Mouse (Mus musculus) left cerebral cortex, postnatal 4 days (tissue): Measurements from ENCODE around the gene Srsf11. TPM values are rescaled to one million over a fixed set of nuclear protein-coding genes. Genes with fewer than 3 reads are reported as not detected.

ENCODE experiments used
- DNase-seq: peaks from one replicate; pipeline ENCODE4 v3.0.0-alpha.2; 2022
- intact Hi-C: fragments of 180-260 bp; cut with DNase I; formaldehyde crosslinking; loops from one replicate; pipeline ENCODE4 v1.15.1; 2025
- total RNA-seq, 2 experiments: library from RNA; stranded (reverse); gene quantifications; 2 replicates each; pipeline ENCODE4 v1.2.3; 2021

The Srsf11 gene
- 100 to 1,000 TPM; 209 to 210 TPM for total RNA-seq

DNA sequence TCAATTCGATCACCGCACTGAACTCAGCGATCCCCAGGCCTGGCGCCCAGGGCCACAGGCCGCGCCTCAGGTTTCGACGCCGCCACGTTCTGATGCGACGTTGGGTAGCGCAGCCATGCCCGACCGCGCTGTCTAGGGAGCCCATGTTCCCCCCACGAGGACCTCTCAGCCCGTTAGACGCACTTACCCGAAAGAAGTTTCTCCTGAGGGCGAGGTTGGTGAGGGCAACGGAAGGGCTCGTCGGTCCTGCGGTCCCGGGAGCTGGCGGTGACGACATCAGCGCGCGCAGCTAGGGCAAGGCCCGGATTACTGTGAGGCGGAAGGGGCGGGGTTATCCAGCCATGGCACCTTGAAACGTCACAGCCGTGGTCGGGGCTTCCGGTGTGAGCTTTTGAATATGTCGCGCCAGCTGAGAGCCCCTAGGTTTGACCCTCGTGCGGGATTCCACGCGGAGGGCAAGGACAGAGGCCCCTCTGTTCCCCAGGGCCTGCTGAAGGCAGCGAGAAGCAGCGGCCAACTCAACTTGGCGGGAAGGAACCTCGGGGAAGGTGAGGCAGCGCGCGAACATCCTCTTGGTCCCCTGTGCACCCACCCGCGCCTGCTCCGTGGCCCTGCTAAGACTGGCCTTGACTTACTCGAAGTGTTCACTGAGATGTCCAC, at the start of gene Srsf11, which contains the start of gene Lrrc40:
Srsf11 (minus strand) TSS at position 311 of the 660 bp plus-strand sequence.
Lrrc40 (plus strand) TSS at position 334 of the 660 bp plus-strand sequence.
- DNase-seq: peak; percentile 96
- intact Hi-C loops: loop anchor here (5.0 kb wide), 1 partner anchor 89 kb away; the partner anchor contains the start of gene Ankrd13c

- DNase-seq: no peak
- intact Hi-C loops: no loop called here
Observed at GRCm38 (mm10) chr3:158077828-158078227, 41.4 kb upstream of the Srsf11 start.

GRCm38 (mm10) chr3:158077380-158077772, 40.9 kb upstream of the Srsf11 start:
- intact Hi-C loops: no loop called here
- DNase-seq: no peak

GRCm38 (mm10) chr3:158076685-158077379, 40.4 kb upstream of the Srsf11 start:
- DNase-seq: no peak
- intact Hi-C loops: no loop called here

DNA sequence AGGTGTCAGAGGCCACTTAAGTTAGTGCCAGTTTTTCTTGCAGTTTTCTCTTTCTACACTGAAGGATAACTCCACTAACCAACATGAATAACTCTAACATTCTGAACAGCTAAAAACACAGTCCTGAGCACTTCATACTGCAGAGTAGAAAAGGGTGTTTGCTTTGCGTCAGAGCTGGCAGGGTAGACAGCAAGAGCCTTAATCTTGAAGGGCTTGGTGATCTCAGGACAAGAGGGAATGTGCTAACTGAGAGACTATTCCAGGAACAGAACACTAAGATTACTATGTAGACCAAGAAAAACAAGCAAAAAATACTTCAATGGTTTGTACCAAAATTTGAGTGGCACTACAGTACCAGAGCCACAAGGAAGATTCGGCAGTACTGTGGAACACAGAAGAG, 38.6 kb upstream of the Srsf11 start:
- DNase-seq: no peak
- intact Hi-C loops: no loop called here

GRCm38 (mm10) chr3:158068613-158069263, 32.3 kb upstream of the Srsf11 start:
- intact Hi-C loops: no loop called here
- no peak for DNase-seq

- no peak for DNase-seq
- intact Hi-C loops: no loop called here
Observed at GRCm38 (mm10) chr3:158067916-158068315, 31.5 kb upstream of the Srsf11 start.

- DNase-seq: no peak
- intact Hi-C loops: no loop called here
Observed at GRCm38 (mm10) chr3:158065256-158065655, 28.8 kb upstream of the Srsf11 start.

DNA sequence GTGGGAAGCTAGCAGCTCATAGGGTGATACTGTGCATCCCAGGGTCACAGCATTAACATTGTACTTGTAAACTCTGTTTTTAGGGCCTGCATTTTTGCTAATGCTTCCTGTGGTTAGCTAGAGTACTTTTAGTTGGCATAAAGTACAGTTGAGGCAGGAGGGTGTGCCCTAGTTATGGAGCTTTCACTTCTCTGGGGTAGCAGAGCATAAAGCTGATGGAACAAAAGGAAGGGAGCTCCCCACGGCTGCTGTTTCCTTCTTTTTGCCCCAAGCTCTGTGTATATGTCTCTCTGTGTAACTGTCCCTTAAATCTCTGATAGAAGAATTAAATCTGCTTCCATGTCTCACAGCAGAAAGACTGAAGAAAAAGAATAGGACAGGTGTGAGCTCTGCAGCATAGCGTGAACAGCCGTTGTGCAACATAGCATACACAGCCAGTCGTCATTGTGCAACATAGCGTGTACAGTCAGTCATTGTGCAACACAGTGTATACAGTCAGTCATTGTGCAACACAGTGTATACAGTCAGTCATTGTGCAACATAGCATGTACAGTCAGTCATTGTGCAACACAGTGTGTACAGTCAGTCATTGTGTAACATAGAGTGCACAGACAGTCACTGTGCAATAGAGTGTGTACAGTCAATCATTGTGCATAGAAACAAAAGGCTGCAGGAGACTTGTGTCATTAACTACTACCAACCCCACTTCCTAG, 25.5 kb upstream of the Srsf11 start:
- DNase-seq: no peak
- intact Hi-C loops: no loop called here

- DNase-seq: no peak
- intact Hi-C loops: no loop called here
Observed at GRCm38 (mm10) chr3:158060621-158061291, 24.3 kb upstream of the Srsf11 start.

- no peak for DNase-seq
- intact Hi-C loops: no loop called here
Observed at GRCm38 (mm10) chr3:158049508-158049907, 13.1 kb upstream of the Srsf11 start.

DNA sequence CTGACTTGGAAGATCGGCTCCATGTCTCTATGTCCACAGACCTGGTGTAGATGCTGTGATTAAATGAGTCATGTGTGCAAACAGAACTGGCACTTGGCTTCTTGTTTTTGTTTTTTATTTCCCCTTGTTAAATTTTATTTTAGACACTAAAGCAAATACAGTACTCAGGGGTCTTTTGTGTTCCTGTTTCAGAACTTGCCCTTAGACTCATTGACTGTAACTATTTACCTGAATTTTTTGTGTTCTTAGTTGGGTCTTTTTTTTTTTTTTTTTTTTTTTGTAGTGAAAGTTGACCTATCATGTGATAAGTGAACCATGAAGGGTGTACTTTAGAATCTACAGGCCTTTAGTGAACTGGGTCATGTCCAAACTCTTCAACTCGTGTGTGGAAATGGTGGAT, 4.3 kb upstream of the Srsf11 start:
- no peak for DNase-seq
- intact Hi-C loops: no loop called here

- intact Hi-C loops: loop anchor here (5.0 kb wide), 1 partner anchor 91 kb away; the partner anchor contains the start of gene Ankrd13c
- DNase-seq: no peak
Observed at GRCm38 (mm10) chr3:158038106-158038505, 1.7 kb upstream of the Srsf11 start.

- DNase-seq: peak; percentile 3
- intact Hi-C loops: loop anchor here (5.0 kb wide), 1 partner anchor 89 kb away; the partner anchor contains the start of gene Ankrd13c
Observed at GRCm38 (mm10) chr3:158035866-158036265, 573 bp downstream of the Srsf11 start.

DNA sequence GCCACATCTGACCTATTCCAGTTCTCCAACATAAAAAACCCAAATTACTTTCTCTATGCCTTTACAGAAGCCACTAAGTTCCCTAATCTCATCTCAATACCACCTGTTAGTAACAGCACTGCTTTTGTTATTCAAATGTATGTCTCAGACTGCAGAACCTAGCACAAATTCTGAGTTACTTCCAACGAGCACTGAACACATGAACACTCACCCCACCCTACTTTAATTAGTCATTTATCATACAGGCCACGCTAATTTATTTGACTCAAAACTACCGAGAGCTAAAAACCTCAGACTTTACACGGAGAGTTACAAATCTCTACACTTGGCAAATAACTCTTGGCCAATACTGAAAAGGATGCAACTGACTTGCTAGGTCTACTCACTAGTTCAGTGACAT, 4.3 kb downstream of the Srsf11 start:
- no peak for DNase-seq
- intact Hi-C loops: no loop called here

DNA sequence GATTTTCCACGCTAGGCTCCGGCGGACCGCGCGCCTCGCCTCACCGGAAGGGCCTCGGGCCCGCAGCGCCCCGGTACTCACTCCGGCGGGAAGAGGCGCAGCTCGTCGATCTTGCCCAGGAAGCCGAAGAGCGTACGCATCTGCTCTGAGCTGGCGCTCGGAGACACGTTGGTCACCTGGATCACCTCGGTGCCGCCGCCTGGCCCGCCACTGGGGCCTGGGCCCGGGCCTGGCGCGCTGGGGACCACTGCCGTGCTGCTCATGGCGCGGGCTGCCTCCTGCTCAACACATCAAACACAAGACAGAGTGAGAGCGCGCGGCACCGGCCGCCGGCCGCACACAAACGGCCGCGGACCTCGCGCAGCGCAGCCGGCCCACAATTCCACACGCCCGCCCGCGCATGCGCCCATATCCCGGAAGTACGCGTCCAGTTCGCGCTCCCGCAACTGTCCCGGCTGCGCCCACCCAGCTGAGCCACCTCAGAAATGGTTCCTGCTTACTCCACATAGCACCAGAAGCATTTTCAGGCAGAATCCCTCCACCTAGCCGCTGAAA, 5.0 kb downstream of the Srsf11 start:
- intact Hi-C loops: no loop called here
- DNase-seq: peak; percentile 94

GRCm38 (mm10) chr3:158009762-158010320, 26.6 kb downstream of the Srsf11 start:
- intact Hi-C loops: loop anchor here (5.0 kb wide), 1 partner anchor 463 kb away; no protein-coding TSS in a partner anchor
- no peak for DNase-seq

DNA sequence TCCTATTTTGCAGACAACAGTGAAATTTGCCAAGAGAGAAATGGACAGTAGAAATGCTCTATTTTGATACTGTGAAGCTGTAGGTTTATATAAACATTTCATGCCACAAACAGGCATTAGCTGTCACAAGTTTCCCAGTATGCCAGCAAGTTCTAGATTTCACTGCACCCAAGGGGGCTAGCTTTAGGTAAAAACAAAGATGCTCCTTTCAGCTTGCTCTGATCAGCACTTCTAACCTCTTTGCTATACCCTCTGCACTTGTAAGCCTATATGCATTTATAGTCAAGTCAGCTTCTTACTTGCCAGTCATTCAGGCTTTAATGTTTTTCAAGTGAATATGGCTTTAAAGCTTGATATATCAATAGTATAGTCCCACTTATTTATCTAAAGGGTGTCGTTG, 27.8 kb downstream of the Srsf11 start:
- intact Hi-C loops: no loop called here
- DNase-seq: no peak

GRCm38 (mm10) chr3:157998742-157999369, 37.6 kb downstream of the Srsf11 start:
- no peak for DNase-seq
- intact Hi-C loops: loop anchor here (10.0 kb wide), 1 partner anchor 124 kb away; no protein-coding TSS in a partner anchor
